In genomic region chr7:79771561-79772512, GRCm38 (mm10) we compare ENCODE assay signal across 17 mouse cellular contexts. TPM values are rescaled to one million over a fixed set of nuclear protein-coding genes. Genes with fewer than 3 reads are reported as not detected.
A peak's percentile ranks its signal among the peaks of the same experiment; 100 is the strongest.
DNase-seq lines count a peak whose midpoint lies in the region; ATAC-seq and TF ChIP-seq lines count a peak whose summit lies in the region.
"Had no signal": no experiment of that assay in that cellular context is flagged by ENCODE, and none has a peak within 500 bp of the region (broad histone marks: within the 10 kb centered on the region; RNA-seq: fewer than 3 reads in every experiment).

No protein-coding gene starts in this region.

- no peak for TF ChIP-seq CTCF in intestine, postnatal 0 days (IDR thresholded peaks at IDR 0.05; ENCODE audit: low read depth)

- no peaks in the 10 kb centered on the region for H3K36me3 ChIP-seq in intestine, postnatal 0 days (ENCODE audit: control insufficient read depth, insufficient read depth)
- H3K36me3 ChIP-seq: limb, embryonic 13.5 days; midbrain, embryonic 15.5 days had no signal

- H3K4me3 ChIP-seq in intestine, postnatal 0 days (ENCODE audit: low read depth, low read length): no peak overlapping the region
- H3K4me3 ChIP-seq: limb, embryonic 13.5 days; midbrain, embryonic 15.5 days had no signal

- no peak overlapping the region for H3K27ac ChIP-seq in intestine, postnatal 0 days (ENCODE audit: low read depth, low read length)
- H3K27ac ChIP-seq: hindbrain, postnatal 0 days; limb, embryonic 13.5 days; midbrain, embryonic 15.5 days; stomach, postnatal 0 days had no signal

- H3K4me2 ChIP-seq in intestine, postnatal 0 days (replicated peaks; ENCODE audit: low read depth): no peak overlapping the region
- H3K4me2 ChIP-seq: limb, embryonic 13.5 days; midbrain, embryonic 15.5 days had no signal

- H3K4me1 ChIP-seq in intestine, postnatal 0 days (replicated peaks; ENCODE audit: control insufficient read depth, insufficient read depth, low read length): no peaks in the 10 kb centered on the region
- H3K4me1 ChIP-seq: limb, embryonic 13.5 days; midbrain, embryonic 15.5 days had no signal

- 53% methylated on average over 15 of the region's 15 CpGs for whole genome bisulfite sequencing in intestine, postnatal 0 days

- H3K9me3 ChIP-seq in intestine, postnatal 0 days (ENCODE audit: control insufficient read depth): no peaks in the 10 kb centered on the region
- H3K9me3 ChIP-seq: limb, embryonic 13.5 days; midbrain, embryonic 15.5 days had no signal

- DNase-seq in frontal cortex, postnatal 25 days (ENCODE audit: low spot score in 2 of 2): no peak
- DNase-seq in layer of hippocampus, adult 11-12 months (ENCODE audit: low spot score): peak; percentile 27
- no peak for DNase-seq in layer of hippocampus, postnatal 14 days (ENCODE audit: low spot score in 2 of 2)
- peak; percentile 67 for DNase-seq in ES-CJ7 (ENCODE audit: low read depth, low spot score)
- DNase-seq in urinary bladder, postnatal 25 days (ENCODE audit: low spot score): no peak
- DNase-seq: gastrocnemius, postnatal 36 days; kidney, postnatal 14 days had no signal

- no peak overlapping the region for H3K9ac ChIP-seq in intestine, postnatal 0 days (ENCODE audit: low read depth, low read length)
- H3K9ac ChIP-seq: limb, embryonic 13.5 days; midbrain, embryonic 15.5 days had no signal

- H3K27me3 ChIP-seq in intestine, postnatal 0 days (replicated peaks; ENCODE audit: control insufficient read depth, insufficient read depth, low read length): no peaks in the 10 kb centered on the region
- H3K27me3 ChIP-seq: limb, embryonic 13.5 days; midbrain, embryonic 15.5 days had no signal

- ATAC-seq in frontal cortex, adult (ENCODE audit: low TSS enrichment): peak; percentile 93
- 0 out of 2 replicates have a peak, but pooled peaks have one; percentile 19 for ATAC-seq in intestine, postnatal 0 days
- ATAC-seq in megakaryocyte, adult 5-6 weeks (ENCODE audit: poor library complexity, severe bottlenecking): no peak
- ATAC-seq: hindbrain, postnatal 0 days; lung, postnatal 0 days; midbrain, embryonic 15.5 days had no signal

RNA-seq across cellular contexts. Expression of gene Mesp1, which starts 21.8 kb away (rescaled TPM):
- total RNA-seq in layer of hippocampus, postnatal 14 days (2021): under 1 TPM; 0.60 TPM
- 0.21 and 0.27 TPM in 2 replicates for polyA plus RNA-seq in intestine, postnatal 0 days (2015; fragmentation: Nextera tagmentation; extraction: Ambion mirVana)
- not detected in 2 replicates for total RNA-seq in megakaryocyte, adult 5-6 weeks (2015)
- total RNA-seq in megakaryocyte, adult 5-6 weeks (2017): not detected in 2 replicates
- total RNA-seq: gastrocnemius, postnatal 36 days had no signal
- polyA plus RNA-seq: limb, embryonic 13.5 days; midbrain, embryonic 15.5 days; neural tube, embryonic 14.5 days; stomach, postnatal 0 days had no signal

RNA-seq across cellular contexts. Expression of gene Wdr93, which starts 28.9 kb away (rescaled TPM):
- total RNA-seq in layer of hippocampus, postnatal 14 days (2021): under 1 TPM; 0.17 to 0.60 TPM
- polyA plus RNA-seq in intestine, postnatal 0 days (2015; fragmentation: Nextera tagmentation; extraction: Ambion mirVana): 0.05 TPM in 1 of 2 replicates, not detected in the other
- not detected in 2 replicates for total RNA-seq in megakaryocyte, adult 5-6 weeks (2015)
- not detected in 2 replicates for total RNA-seq in megakaryocyte, adult 5-6 weeks (2017)
- total RNA-seq: gastrocnemius, postnatal 36 days had no signal

RNA-seq across cellular contexts. Expression of gene Pex11a, which starts 28.9 kb away (rescaled TPM):
- total RNA-seq in layer of hippocampus, postnatal 14 days (2021): 10 to 100 TPM; 11.0 to 14.3 TPM
- 22.6 and 23.3 TPM in 2 replicates for polyA plus RNA-seq in intestine, postnatal 0 days (2015; fragmentation: Nextera tagmentation; extraction: Ambion mirVana)
- total RNA-seq in megakaryocyte, adult 5-6 weeks (2015): 0.98 and 1.3 TPM in 2 replicates
- total RNA-seq in megakaryocyte, adult 5-6 weeks (2017): 1.5 and 5.4 TPM in 2 replicates

RNA-seq across cellular contexts. Expression of gene Mesp2, which starts 38.7 kb away (rescaled TPM):
- 1 to 10 TPM; 1.2 to 1.9 TPM for total RNA-seq in layer of hippocampus, postnatal 14 days (2021)
- 1.7 and 1.9 TPM in 2 replicates for polyA plus RNA-seq in intestine, postnatal 0 days (2015; fragmentation: Nextera tagmentation; extraction: Ambion mirVana)
- total RNA-seq in megakaryocyte, adult 5-6 weeks (2015): 0.29 TPM in 1 of 2 replicates, not detected in the other
- not detected in 2 replicates for total RNA-seq in megakaryocyte, adult 5-6 weeks (2017)
- total RNA-seq: gastrocnemius, postnatal 36 days had no signal

RNA-seq across cellular contexts. Expression of gene Plin1, which starts 39.1 kb away (rescaled TPM):
- total RNA-seq in layer of hippocampus, postnatal 14 days (2021): under 1 TPM; 0.58 to 0.83 TPM
- not detected in 2 replicates for polyA plus RNA-seq in intestine, postnatal 0 days (2015; fragmentation: Nextera tagmentation; extraction: Ambion mirVana)
- not detected in 2 replicates for total RNA-seq in megakaryocyte, adult 5-6 weeks (2015)
- not detected in 2 replicates for total RNA-seq in megakaryocyte, adult 5-6 weeks (2017)
- polyA plus RNA-seq: C2C12; limb, embryonic 13.5 days; stomach, postnatal 0 days had no signal

Comparison
In these comparisons a context has a peak if more than half of its experiments do, and no peak if none do; other contexts are left out.
1. DNase-seq: peak in layer of hippocampus, adult 11-12 months (single experiment) and ES-CJ7 (single experiment); none in frontal cortex, postnatal 25 days (0 of 2), layer of hippocampus, postnatal 14 days (0 of 2) and urinary bladder, postnatal 25 days (single experiment).